Mouse (Mus musculus) embryonic fibroblast, embryonic 13.5 days (primary cell): ENCODE measurements around the gene Aes.

Experiments
- CTCF ChIP-seq: IDR thresholded peaks from 2 replicates; pipeline ENCODE4 v1.5.1; 2011; ENCODE audit warnings: mild to moderate bottlenecking, control low read depth, low read length, moderate library complexity, borderline replicate concordance; ENCODE audit not compliant: insufficient read depth
- POLR2A ChIP-seq: IDR thresholded peaks from 2 replicates; pipeline ENCODE4 v1.6.1; 2011; ENCODE audit warnings: low read depth, mild to moderate bottlenecking, control low read depth, low read length, moderate library complexity

GRCm38 (mm10) chr10:81612779-81613178 lies 53.5 kb downstream of the Aes start:
- TF ChIP-seq CTCF (no peak), POLR2A (no peak)
